Mouse (Mus musculus) myocyte (in vitro differentiated cells): ENCODE data around the gene Brat1. TPM values are rescaled to one million over a fixed set of nuclear protein-coding genes. Genes with fewer than 3 reads are reported as not detected.

ENCODE experiments used
- H3K27me3 ChIP-seq: one replicate; pipeline ENCODE4 v1.6.1; 2011; ENCODE audit not compliant: control insufficient read depth, insufficient read depth, insufficient read length
- H3K36me3 ChIP-seq: one replicate; pipeline ENCODE4 v1.6.1; 2011; ENCODE audit not compliant: control insufficient read depth, insufficient read depth
- H3K4me2 ChIP-seq: one replicate; pipeline ENCODE4 v1.6.1; 2011; ENCODE audit warnings: low read depth, control low read depth
- H3K4me3 ChIP-seq: one replicate; pipeline ENCODE4 v1.5.1; 2011; ENCODE audit warnings: mild to moderate bottlenecking, control low read depth, moderate library complexity
- H3K79me2 ChIP-seq: one replicate; pipeline ENCODE4 v1.6.1; 2011; ENCODE audit not compliant: control insufficient read depth, insufficient read depth
- H3ac ChIP-seq: one replicate; pipeline ENCODE4 v1.6.1; 2011; ENCODE audit not compliant: control insufficient read depth, insufficient read length
- CEBPB ChIP-seq: IDR thresholded peaks from 2 replicates; pipeline ENCODE4 v1.6.1; 2011; ENCODE audit warnings: mild to moderate bottlenecking, moderate library complexity; ENCODE audit not compliant: poor library complexity, insufficient read depth, severe bottlenecking
- E2F4 ChIP-seq: IDR thresholded peaks from one replicate; pipeline ENCODE4 v1.6.1; 2011; ENCODE audit warnings: mild to moderate bottlenecking, control low read depth, moderate library complexity; ENCODE audit not compliant: insufficient read depth
- MAX ChIP-seq: IDR thresholded peaks from one replicate; pipeline ENCODE4 v1.6.1; 2011; ENCODE audit warnings: low read depth, mild to moderate bottlenecking, control low read depth
- MYOD1 ChIP-seq, 3 experiments: IDR thresholded peaks; one replicate each; pipeline ENCODE4 v1.6.1; 2011; ENCODE audit warnings: control low read depth in 2 of 3, low read depth in 2 of 3, mild to moderate bottlenecking in 2 of 3, moderate library complexity in 1 of 3; ENCODE audit not compliant: insufficient read length in 2 of 3, control insufficient read depth in 1 of 3
- MYOG ChIP-seq, 3 experiments: IDR thresholded peaks; one replicate each; pipeline ENCODE4 v1.6.1; 2011; ENCODE audit warnings: control low read depth in 2 of 3, low read depth in 2 of 3, mild to moderate bottlenecking in 2 of 3; ENCODE audit not compliant: insufficient read length in 2 of 3, control insufficient read depth in 1 of 3, insufficient read depth in 1 of 3
- POLR2A ChIP-seq: IDR thresholded peaks from one replicate; pipeline ENCODE4 v1.6.1; 2011; ENCODE audit warnings: low read depth, mild to moderate bottlenecking, control low read depth, moderate library complexity; ENCODE audit not compliant: insufficient read length
- POLR2AphosphoS2 ChIP-seq: IDR thresholded peaks from one replicate; pipeline ENCODE4 v1.6.1; 2011; ENCODE audit warnings: low read depth, control low read depth; ENCODE audit not compliant: insufficient read length
- REST ChIP-seq: IDR thresholded peaks from one replicate; pipeline ENCODE4 v1.6.1; 2011; ENCODE audit warnings: mild to moderate bottlenecking, control low read depth, moderate library complexity; ENCODE audit not compliant: insufficient read depth, insufficient read length
- SRF ChIP-seq: IDR thresholded peaks from one replicate; pipeline ENCODE4 v1.6.1; 2011; ENCODE audit warnings: low read depth; ENCODE audit not compliant: control insufficient read depth, insufficient read length
- TCF12 ChIP-seq: IDR thresholded peaks from one replicate; pipeline ENCODE4 v1.6.1; 2011; ENCODE audit warnings: mild to moderate bottlenecking, control low read depth; ENCODE audit not compliant: poor library complexity, insufficient read depth, severe bottlenecking
- TCF3 ChIP-seq: IDR thresholded peaks from one replicate; pipeline ENCODE4 v1.6.1; 2011; ENCODE audit warnings: low read depth, control low read depth; ENCODE audit not compliant: insufficient read length
- USF1 ChIP-seq: IDR thresholded peaks from one replicate; pipeline ENCODE4 v1.6.1; 2011; ENCODE audit warnings: low read depth, mild to moderate bottlenecking, control low read depth, moderate library complexity
- polyA plus RNA-seq: library from polyadenylated mRNA; unstranded; fragments of >200 nt; fragmentation: generic; extraction: Trizol; gene quantifications from one replicate; pipeline ENCODE4 v1.2.1, GENCODE M21; 2012; ENCODE audit warnings: missing spikeins

The Brat1 gene
- polyA plus RNA-seq, 1 experiment = 14.2 TPM

- H3ac ChIP-seq = no peak overlapping the region
- no peak overlapping the region for H3K4me3 ChIP-seq
- H3K4me2 ChIP-seq = no peak overlapping the region
- H3K79me2 ChIP-seq = no peaks in the 10 kb centered on the region
- H3K36me3 ChIP-seq = no peaks in the 10 kb centered on the region
- H3K27me3 ChIP-seq = no peaks in the 10 kb centered on the region
- TF ChIP-seq MYOD1 (IDR thresholded peaks at IDR 0.05; ENCODE audit: control insufficient read depth in 1 of 3, insufficient read length in 2 of 3, low read depth in 2 of 3) (no peak), TCF12 (no peak), USF1 (no peak), E2F4 (no peak), TCF3 (no peak), MYOG (IDR thresholded peaks at IDR 0.05; ENCODE audit: control insufficient read depth in 1 of 3, insufficient read depth in 1 of 3, insufficient read length in 2 of 3, low read depth in 2 of 3) (no peak)
These were observed 47.2 kb downstream of the Brat1 start for GRCm38 (mm10) chr5:140752041-140752440.

GRCm38 (mm10) chr5:140752639-140753038, 47.8 kb downstream of the Brat1 start:
- TF ChIP-seq REST (no peak), E2F4 (no peak), MYOG (IDR thresholded peaks at IDR 0.05; ENCODE audit: control insufficient read depth in 1 of 3, insufficient read depth in 1 of 3, insufficient read length in 2 of 3, low read depth in 2 of 3) (no peak), POLR2AphosphoS2 (no peak), USF1 (no peak), MYOD1 (IDR thresholded peaks at IDR 0.05; ENCODE audit: control insufficient read depth in 1 of 3, insufficient read length in 2 of 3, low read depth in 2 of 3) (no peak), CEBPB (no peak), MAX (no peak), SRF (no peak), TCF3 (no peak), TCF12 (no peak)
- no peaks in the 10 kb centered on the region for H3K36me3 ChIP-seq

GRCm38 (mm10) chr5:140753223-140753622, 48.4 kb downstream of the Brat1 start:
- Histone ChIP-seq H3ac (no peak overlapping the region), H3K36me3 (no peaks in the 10 kb centered on the region), H3K27me3 (no peaks in the 10 kb centered on the region), H3K79me2 (no peaks in the 10 kb centered on the region), H3K4me2 (no peak overlapping the region), H3K4me3 (no peak overlapping the region)
- TF ChIP-seq MYOD1 (IDR thresholded peaks at IDR 0.05; ENCODE audit: control insufficient read depth in 1 of 3, insufficient read length in 2 of 3, low read depth in 2 of 3) (no peak), E2F4 (no peak), TCF12 (no peak), USF1 (no peak), MYOG (IDR thresholded peaks at IDR 0.05; ENCODE audit: control insufficient read depth in 1 of 3, insufficient read depth in 1 of 3, insufficient read length in 2 of 3, low read depth in 2 of 3) (no peak), SRF (no peak), CEBPB (no peak), POLR2AphosphoS2 (no peak), MAX (no peak), POLR2A (no peak)

More at GRCm38 (mm10) chr5:140752639-140753038, 47.8 kb downstream of the Brat1 start:
- H3K27me3 ChIP-seq = no peaks in the 10 kb centered on the region
- no peak overlapping the region for H3ac ChIP-seq
- H3K4me2 ChIP-seq = no peak overlapping the region
- no peak overlapping the region for H3K4me3 ChIP-seq
- no peaks in the 10 kb centered on the region for H3K79me2 ChIP-seq

- TF ChIP-seq E2F4 (no peak), MYOG (IDR thresholded peaks at IDR 0.05; ENCODE audit: control insufficient read depth in 1 of 3, insufficient read depth in 1 of 3, insufficient read length in 2 of 3, low read depth in 2 of 3) (no peak), USF1 (no peak), MYOD1 (IDR thresholded peaks at IDR 0.05; ENCODE audit: control insufficient read depth in 1 of 3, insufficient read length in 2 of 3, low read depth in 2 of 3) (no peak), SRF (no peak), MAX (no peak), POLR2A (no peak), CEBPB (no peak), REST (no peak), TCF12 (no peak)
- Histone ChIP-seq H3ac (no peak overlapping the region), H3K36me3 (peaks cover 9% of the 10 kb centered on the region)
These were observed 54.1 kb downstream of the Brat1 start for GRCm38 (mm10) chr5:140758864-140759263.

GRCm38 (mm10) chr5:140762540-140762939, 57.7 kb downstream of the Brat1 start:
- no peak overlapping the region for H3K4me2 ChIP-seq
- no peaks in the 10 kb centered on the region for H3K27me3 ChIP-seq
- no peaks in the 10 kb centered on the region for H3K79me2 ChIP-seq
- H3K4me3 ChIP-seq = no peak overlapping the region
- H3K36me3 ChIP-seq = peaks cover 9% of the 10 kb centered on the region
- TF ChIP-seq POLR2A = no peak
- no peak for TF ChIP-seq TCF12
- TF ChIP-seq CEBPB = no peak
- TF ChIP-seq TCF3 = no peak
- H3ac ChIP-seq = no peak overlapping the region

More at GRCm38 (mm10) chr5:140758864-140759263, 54.1 kb downstream of the Brat1 start:
- no peak overlapping the region for H3K4me2 ChIP-seq
- no peaks in the 10 kb centered on the region for H3K27me3 ChIP-seq
- H3K4me3 ChIP-seq = no peak overlapping the region
- no peaks in the 10 kb centered on the region for H3K79me2 ChIP-seq
